Mouse (Mus musculus): ENCODE data around the gene Gm44511.
"Not testable (repeated sequence)": the region's sequence is repeated elsewhere in the genome, so short reads cannot be mapped to it uniquely, and the experiment has no call there.

DNA sequence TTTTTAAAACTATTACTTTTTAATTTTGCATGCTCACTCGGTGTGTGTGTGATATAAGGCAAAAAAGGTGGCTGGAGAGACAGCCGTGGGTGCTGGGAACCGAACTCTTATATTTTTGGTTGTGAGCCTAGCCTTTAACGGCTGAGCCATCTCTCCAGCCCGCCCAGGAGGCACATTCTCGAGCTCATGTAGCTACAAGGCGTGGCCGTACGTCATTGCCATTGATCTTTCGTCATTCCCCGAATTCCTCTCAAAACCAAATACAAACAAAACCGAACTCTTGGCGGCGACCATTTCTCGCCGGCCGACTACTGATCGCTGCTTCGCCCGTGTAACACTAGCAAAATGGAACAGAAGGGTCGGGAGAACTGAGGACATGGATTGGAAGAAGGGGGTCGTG is 66.1 kb downstream of the Gm44511 start:
- TF ChIP-seq POLR2A (IDR thresholded peaks at IDR 0.05; ENCODE audit: extremely low read depth, insufficient read depth, low read length); CTCF (IDR thresholded peaks at IDR 0.05; ENCODE audit: low read depth, low read length): not testable (repeated sequence)
